7 mouse cellular contexts compared by ENCODE assay signal in the genomic region with DNA sequence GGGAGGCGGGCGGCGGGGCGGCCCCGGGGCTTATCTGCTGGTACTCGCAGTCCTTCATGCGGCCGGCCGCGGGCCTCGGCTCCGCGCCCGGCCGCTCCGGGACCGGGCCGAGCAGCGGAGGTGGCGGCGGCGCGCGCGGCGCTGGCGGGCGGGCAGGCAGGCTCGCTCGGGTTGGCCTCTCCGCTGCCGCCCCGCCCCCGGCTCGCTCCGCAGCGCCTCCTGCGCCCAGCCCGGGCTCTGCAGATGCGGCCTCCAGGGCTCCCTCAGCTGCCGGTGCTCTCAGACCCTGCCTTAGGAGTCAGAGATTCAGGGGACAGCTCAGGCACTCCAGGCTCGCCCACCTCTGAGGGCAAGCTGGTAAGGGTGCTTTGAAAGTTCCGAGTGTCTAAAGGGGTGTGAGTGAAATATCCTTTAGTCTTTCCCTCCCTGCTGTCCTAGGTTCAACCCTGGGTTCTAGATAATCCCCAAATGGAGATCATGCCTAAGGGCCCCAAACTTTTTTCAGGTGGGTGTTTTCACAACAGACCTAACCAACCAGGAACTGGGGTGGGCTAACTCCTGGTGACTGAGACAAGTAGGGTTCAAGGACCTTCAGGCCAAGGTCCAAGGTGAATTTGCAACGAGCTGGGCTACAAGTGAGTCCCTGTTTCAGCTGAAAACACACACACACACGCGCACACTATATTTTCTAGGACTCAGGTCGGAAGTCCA. TPM values are rescaled to one million over a fixed set of nuclear protein-coding genes. Genes with fewer than 3 reads are reported as not detected.
A peak's percentile ranks its signal among the peaks of the same experiment; 100 is the strongest.
DNase-seq lines count a peak whose midpoint lies in the region; ATAC-seq and TF ChIP-seq lines count a peak whose summit lies in the region.

No protein-coding gene starts in this region.

- TF ChIP-seq POLR2A in heart, adult 2 months (IDR thresholded peaks at IDR 0.05; ENCODE audit: insufficient read depth, low read depth, low read length) = no peak
- no peak for TF ChIP-seq POLR2A in limb, embryonic 14.5 days (IDR thresholded peaks at IDR 0.05; ENCODE audit: borderline replicate concordance, extremely low read depth, insufficient read depth, insufficient read length)

- H3K4me1 ChIP-seq in embryonic facial prominence, embryonic 12.5 days = peaks cover 21% of the 10 kb centered on the region
- peaks cover 11% of the 10 kb centered on the region for H3K4me1 ChIP-seq in heart, adult 2 months (ENCODE audit: control insufficient read depth, insufficient read depth, low read length)
- H3K4me1 ChIP-seq in limb, embryonic 14.5 days (ENCODE audit: control insufficient read depth, insufficient read depth, low read length) = peaks cover 13% of the 10 kb centered on the region
- peaks cover 14% of the 10 kb centered on the region for H3K4me1 ChIP-seq in midbrain, postnatal 0 days (ENCODE audit: insufficient read depth, low read length)

- peaks cover 3% of the 10 kb centered on the region for H3K79me2 ChIP-seq in heart, adult 2 months (replicated peaks; ENCODE audit: control insufficient read depth, insufficient read depth, low read length)

- H3K9ac ChIP-seq in embryonic facial prominence, embryonic 12.5 days = peak overlapping the region; percentile 91
- H3K9ac ChIP-seq in heart, adult 2 months (ENCODE audit: low read depth, low read length) = peak overlapping the region; percentile 77
- peak overlapping the region; percentile 89 for H3K9ac ChIP-seq in limb, embryonic 14.5 days (ENCODE audit: low read depth, low read length, severe bottlenecking)
- peak overlapping the region; percentile 92 for H3K9ac ChIP-seq in midbrain, postnatal 0 days (replicated peaks; ENCODE audit: low read length, poor library complexity, severe bottlenecking)

- TF ChIP-seq CTCF in heart, adult 2 months (IDR thresholded peaks at IDR 0.05) = peak; percentile 81
- TF ChIP-seq CTCF in midbrain, postnatal 0 days (IDR thresholded peaks at IDR 0.05) = peak; percentile 75

- H3K27me3 ChIP-seq in embryonic facial prominence, embryonic 12.5 days = no peaks in the 10 kb centered on the region
- H3K27me3 ChIP-seq in heart, adult 2 months (ENCODE audit: control insufficient read depth, insufficient read depth, low read length) = no peaks in the 10 kb centered on the region
- no peaks in the 10 kb centered on the region for H3K27me3 ChIP-seq in limb, embryonic 14.5 days (ENCODE audit: control insufficient read depth, insufficient read depth, low read length)
- no peaks in the 10 kb centered on the region for H3K27me3 ChIP-seq in midbrain, postnatal 0 days (ENCODE audit: insufficient read depth, low read length)

- H3K4me3 ChIP-seq in embryonic facial prominence, embryonic 12.5 days = peak overlapping the region; percentile 70
- peak overlapping the region; percentile 33 for H3K4me3 ChIP-seq in heart, adult 2 months
- peak overlapping the region; percentile 77 for H3K4me3 ChIP-seq in limb, embryonic 14.5 days (replicated peaks; ENCODE audit: low read length)
- H3K4me3 ChIP-seq in midbrain, postnatal 0 days (ENCODE audit: low read depth, low read length) = peak overlapping the region; percentile 85

- DNase-seq in adrenal gland, postnatal 25 days = peak; percentile 92
- peak; percentile 94 to 98 for DNase-seq in heart, adult 2 months
- DNase-seq in kidney, adult 8-10 months = peak; percentile 85 to 90
- DNase-seq in limb, embryonic 14.5 days (ENCODE audit: low spot score) = peak; percentile 78
- peak; percentile 81 for DNase-seq in midbrain, postnatal 0 days (ENCODE audit: low spot score)
- DNase-seq in spleen, postnatal 10 days (ENCODE audit: low spot score in 2 of 2) = peak; percentile 91 to 92

- WGBS in embryonic facial prominence, embryonic 12.5 days = 8% methylated on average over 41 of the region's 47 CpGs
- 8% methylated on average over 42 of the region's 47 CpGs for WGBS in heart, adult 2 months
- WGBS in limb, embryonic 14.5 days = 22% methylated on average over 15 of the region's 47 CpGs
- 18% methylated on average over 19 of the region's 47 CpGs for WGBS in midbrain, postnatal 0 days

- ATAC-seq in embryonic facial prominence, embryonic 12.5 days (ENCODE audit: insufficient number of reproducible peaks, insufficient read depth, low FRiP score, low TSS enrichment) = peak; percentile 55; the same call in 1 of the 2 replicates
- peak; percentile 92 for ATAC-seq in limb, embryonic 14.5 days (ENCODE audit: low FRiP score, low read depth)
- ATAC-seq in midbrain, postnatal 0 days (ENCODE audit: low FRiP score) = peak; percentile 83

- TF ChIP-seq EP300 in heart, adult 2 months (IDR thresholded peaks at IDR 0.05; ENCODE audit: insufficient read depth, low read depth, low read length) = 0 out of 2 replicates have a peak, but pooled peaks have one; percentile 25

- intact Hi-C loops in heart, adult 2 months (cut with DNase I) = loop anchor here (2.0 to 5.0 kb wide), 2 partner anchors 17 to 36 kb away; partner anchors contain the start of gene Zdhhc18

- no peaks in the 10 kb centered on the region for H3K36me3 ChIP-seq in embryonic facial prominence, embryonic 12.5 days
- no peaks in the 10 kb centered on the region for H3K36me3 ChIP-seq in heart, adult 2 months (ENCODE audit: control insufficient read depth, insufficient read depth, low read length)
- 0 out of 2 replicates have a peak, but pooled peaks cover 2% of the 10 kb centered on the region for H3K36me3 ChIP-seq in limb, embryonic 14.5 days (ENCODE audit: control insufficient read depth, insufficient read depth, low read length)
- H3K36me3 ChIP-seq in midbrain, postnatal 0 days (ENCODE audit: insufficient read depth, low read length) = no peaks in the 10 kb centered on the region

- H3K9me3 ChIP-seq in embryonic facial prominence, embryonic 12.5 days = no peaks in the 10 kb centered on the region
- no peaks in the 10 kb centered on the region for H3K9me3 ChIP-seq in limb, embryonic 14.5 days (ENCODE audit: control insufficient read depth, low read length)
- H3K9me3 ChIP-seq in midbrain, postnatal 0 days (ENCODE audit: low read length) = no peaks in the 10 kb centered on the region

- H3K4me2 ChIP-seq in embryonic facial prominence, embryonic 12.5 days (replicated peaks) = peak overlapping the region; percentile 88; the same call in 1 of the 2 replicates
- H3K4me2 ChIP-seq in limb, embryonic 14.5 days (replicated peaks; ENCODE audit: low read depth, low read length, severe bottlenecking) = peak overlapping the region; percentile 90; the same call in 1 of the 2 replicates
- H3K4me2 ChIP-seq in midbrain, postnatal 0 days (ENCODE audit: low read depth, low read length, poor library complexity, severe bottlenecking) = peak overlapping the region; percentile 92

- H3K27ac ChIP-seq in embryonic facial prominence, embryonic 12.5 days = peak overlapping the region; percentile 73
- peak overlapping the region; percentile 82 for H3K27ac ChIP-seq in heart, adult 2 months
- H3K27ac ChIP-seq in limb, embryonic 14.5 days (replicated peaks; ENCODE audit: low read depth, low read length) = peak overlapping the region; percentile 79
- peak overlapping the region; percentile 87 for H3K27ac ChIP-seq in midbrain, postnatal 0 days (ENCODE audit: low read depth, low read length)

RNA-seq across cellular contexts. Expression of gene Zdhhc18, which starts 16.5 kb away (rescaled TPM):
- 20.9 and 23.0 TPM in 2 replicates for total RNA-seq in adrenal gland, postnatal 25 days (2021)
- 4.5 and 6.2 TPM in 2 replicates for polyA plus RNA-seq in embryonic facial prominence, embryonic 12.5 days (2016; fragmentation: Nextera tagmentation; extraction: Ambion mirVana)
- total RNA-seq in heart, adult 2 months (2021) = 10 to 100 TPM; 21.3 to 27.7 TPM
- 37.3 and 40.1 TPM in 2 replicates for polyA plus RNA-seq in heart, adult 2 months (2012; rRNA removed)
- 38.0 and 46.5 TPM in 2 replicates for polyA plus RNA-seq in limb, embryonic 14.5 days (2012; rRNA removed)
- polyA plus RNA-seq in limb, embryonic 14.5 days (2014; fragmentation: Nextera tagmentation; extraction: Ambion mirVana) = 4.0 and 7.0 TPM in 2 replicates
- total RNA-seq in midbrain, postnatal 0 days (2014; rRNA removed) = 19.2 and 26.7 TPM in 2 replicates
- 5.9 and 7.3 TPM in 2 replicates for polyA plus RNA-seq in midbrain, postnatal 0 days (2015; fragmentation: Nextera tagmentation; extraction: Ambion mirVana)

RNA-seq across cellular contexts. Expression of gene Sfn, which starts 31.5 kb away (rescaled TPM):
- total RNA-seq in adrenal gland, postnatal 25 days (2021) = 1.3 and 1.7 TPM in 2 replicates
- 44.4 and 52.7 TPM in 2 replicates for polyA plus RNA-seq in embryonic facial prominence, embryonic 12.5 days (2016; fragmentation: Nextera tagmentation; extraction: Ambion mirVana)
- total RNA-seq in heart, adult 2 months (2021) = 1 to 10 TPM; 1.2 TPM
- polyA plus RNA-seq in heart, adult 2 months (2012; rRNA removed) = 1.4 and 2.0 TPM in 2 replicates
- 112 and 139 TPM in 2 replicates for polyA plus RNA-seq in limb, embryonic 14.5 days (2012; rRNA removed)
- polyA plus RNA-seq in limb, embryonic 14.5 days (2014; fragmentation: Nextera tagmentation; extraction: Ambion mirVana) = 243 and 295 TPM in 2 replicates
- total RNA-seq in midbrain, postnatal 0 days (2014; rRNA removed) = 2.0 and 3.6 TPM in 2 replicates
- polyA plus RNA-seq in midbrain, postnatal 0 days (2015; fragmentation: Nextera tagmentation; extraction: Ambion mirVana) = 0.67 and 0.86 TPM in 2 replicates

RNA-seq across cellular contexts. Expression of gene Pigv, which starts 39.0 kb away (rescaled TPM):
- 17.1 and 24.6 TPM in 2 replicates for total RNA-seq in adrenal gland, postnatal 25 days (2021)
- 19.7 and 20.4 TPM in 2 replicates for polyA plus RNA-seq in embryonic facial prominence, embryonic 12.5 days (2016; fragmentation: Nextera tagmentation; extraction: Ambion mirVana)
- 10 to 100 TPM; 11.7 to 12.1 TPM for total RNA-seq in heart, adult 2 months (2021)
- polyA plus RNA-seq in heart, adult 2 months (2012; rRNA removed) = 9.5 and 11.7 TPM in 2 replicates
- 12.2 and 13.7 TPM in 2 replicates for polyA plus RNA-seq in limb, embryonic 14.5 days (2012; rRNA removed)
- polyA plus RNA-seq in limb, embryonic 14.5 days (2014; fragmentation: Nextera tagmentation; extraction: Ambion mirVana) = 10.9 and 12.5 TPM in 2 replicates
- 8.9 and 15.9 TPM in 2 replicates for total RNA-seq in midbrain, postnatal 0 days (2014; rRNA removed)
- polyA plus RNA-seq in midbrain, postnatal 0 days (2015; fragmentation: Nextera tagmentation; extraction: Ambion mirVana) = 13.5 and 14.8 TPM in 2 replicates

RNA-seq across cellular contexts. Expression of gene Gpn2, which starts 49.3 kb away (rescaled TPM):
- total RNA-seq in adrenal gland, postnatal 25 days (2021) = 15.8 and 16.1 TPM in 2 replicates
- 20.0 and 23.6 TPM in 2 replicates for polyA plus RNA-seq in embryonic facial prominence, embryonic 12.5 days (2016; fragmentation: Nextera tagmentation; extraction: Ambion mirVana)
- 1 to 10 TPM; 6.8 to 7.3 TPM for total RNA-seq in heart, adult 2 months (2021)
- polyA plus RNA-seq in heart, adult 2 months (2012; rRNA removed) = 12.1 and 17.7 TPM in 2 replicates
- 33.2 and 42.0 TPM in 2 replicates for polyA plus RNA-seq in limb, embryonic 14.5 days (2012; rRNA removed)
- polyA plus RNA-seq in limb, embryonic 14.5 days (2014; fragmentation: Nextera tagmentation; extraction: Ambion mirVana) = 17.6 and 19.6 TPM in 2 replicates
- 22.7 and 23.6 TPM in 2 replicates for total RNA-seq in midbrain, postnatal 0 days (2014; rRNA removed)
- polyA plus RNA-seq in midbrain, postnatal 0 days (2015; fragmentation: Nextera tagmentation; extraction: Ambion mirVana) = 16.2 and 16.7 TPM in 2 replicates

RNA-seq across cellular contexts. Expression of gene Gpatch3, which starts 58.9 kb away (rescaled TPM):
- 5.9 and 8.3 TPM in 2 replicates for total RNA-seq in adrenal gland, postnatal 25 days (2021)
- 11.9 and 13.1 TPM in 2 replicates for polyA plus RNA-seq in embryonic facial prominence, embryonic 12.5 days (2016; fragmentation: Nextera tagmentation; extraction: Ambion mirVana)
- total RNA-seq in heart, adult 2 months (2021) = 1 to 10 TPM; 3.4 to 5.0 TPM
- polyA plus RNA-seq in heart, adult 2 months (2012; rRNA removed) = 1.9 and 2.1 TPM in 2 replicates
- 8.0 and 8.4 TPM in 2 replicates for polyA plus RNA-seq in limb, embryonic 14.5 days (2012; rRNA removed)
- 8.1 and 9.2 TPM in 2 replicates for polyA plus RNA-seq in limb, embryonic 14.5 days (2014; fragmentation: Nextera tagmentation; extraction: Ambion mirVana)
- total RNA-seq in midbrain, postnatal 0 days (2014; rRNA removed) = 8.7 and 10.3 TPM in 2 replicates
- 5.6 and 6.3 TPM in 2 replicates for polyA plus RNA-seq in midbrain, postnatal 0 days (2015; fragmentation: Nextera tagmentation; extraction: Ambion mirVana)

Comparison
In these comparisons a context has a peak if more than half of its experiments do, and no peak if none do; other contexts are left out.
1. Peak in every context shown above with its lines: DNase-seq, ATAC-seq, H3K4me3 ChIP-seq and H3K27ac ChIP-seq.
2. H3K4me3 ChIP-seq: peak in every context shown above with its lines; median percentile 85 in midbrain, postnatal 0 days; 77 in limb, embryonic 14.5 days; 70 in embryonic facial prominence, embryonic 12.5 days; 33 in heart, adult 2 months.
3. RNA of gene Sfn, which starts 31.5 kb away (polyA plus RNA-seq): 112 to 295 TPM in limb, embryonic 14.5 days and 44.4 to 52.7 TPM in embryonic facial prominence, embryonic 12.5 days; 1.4 to 2.0 TPM in heart, adult 2 months and 0.67 to 0.86 TPM in midbrain, postnatal 0 days; every median in the first group is over 10 times any median in the second.